Mouse (Mus musculus) bone marrow, adult 2 months (tissue): ENCODE data around the gene Xlr3a. TPM values are rescaled to one million over a fixed set of nuclear protein-coding genes. Genes with fewer than 3 reads are reported as not detected.
"Not testable (repeated sequence)": the region's sequence is repeated elsewhere in the genome, so short reads cannot be mapped to it uniquely, and the experiment has no call there.

Experiments used
- H3K27ac ChIP-seq: fragments of 200-500 bp; 2 replicates; pipeline ENCODE4 v1.5.1; 2012; ENCODE audit warnings: low read depth, mild to moderate bottlenecking, control low read depth, inconsistent platforms, low read length; ENCODE audit not compliant: control insufficient read depth, poor library complexity, insufficient read depth
- H3K4me1 ChIP-seq: fragments of 200-500 bp; 2 replicates; pipeline ENCODE4 v1.6.1; 2011; ENCODE audit warnings: low read length; ENCODE audit not compliant: control insufficient read depth, insufficient read depth
- H3K4me3 ChIP-seq: fragments of 200-500 bp; replicated peaks from 2 replicates; pipeline ENCODE3; 2011; ENCODE audit warnings: mild to moderate bottlenecking, low read depth, low read length, control low read depth; ENCODE audit not compliant: control insufficient read depth
- CTCF ChIP-seq: fragments of 200-500 bp; IDR thresholded peaks from 2 replicates; pipeline ENCODE4 v1.5.1; 2011; ENCODE audit warnings: low read length, control low read depth; ENCODE audit not compliant: control insufficient read depth, insufficient read depth
- POLR2A ChIP-seq: fragments of 200-500 bp; IDR thresholded peaks from 2 replicates; pipeline ENCODE4 v1.6.1; 2011; ENCODE audit warnings: low read depth, mild to moderate bottlenecking, control low read depth, low read length, borderline replicate concordance; ENCODE audit not compliant: control insufficient read depth
- WGBS: fragments of 180-500 bp; shearing (Covaris S2); methylation state at CpG from one replicate; pipeline ENCODE4 v1.1.7; 2018; 5-methylcytosine and 5-hydroxymethylcytosine counted together
- polyA plus RNA-seq: library from polyadenylated mRNA; stranded (reverse); fragments of >200 nt; gene quantifications from 2 replicates; pipeline ENCODE4 v1.2.4, GENCODE M21; 2011; ENCODE audit warnings: low replicate concordance; ENCODE audit not compliant: missing spikeins, insufficient read depth, insufficient read length

The Xlr3a gene
- polyA plus RNA-seq: 3.3 TPM in 1 of 2 replicates, not detected in the other

GRCm38 (mm10) chrX:73096941-73097508 is at the start of gene Xlr3a:
Gene Xlr3a, minus strand, starts transcription at chrX:73097095.
- 71% methylated on average over 13 of the region's 13 CpGs for WGBS
- not testable (repeated sequence) for H3K4me1 ChIP-seq, H3K27ac ChIP-seq, H3K4me3 ChIP-seq

- no CpG with 5 or more reads among the region's 7 CpGs for WGBS
- not testable (repeated sequence) for H3K4me1 ChIP-seq, H3K4me3 ChIP-seq, H3K27ac ChIP-seq
Measured at GRCm38 (mm10) chrX:73143218-73143618, 46.3 kb upstream of the Xlr3a start.

- WGBS: no CpG with 5 or more reads among the region's 12 CpGs
- H3K4me3 ChIP-seq, H3K4me1 ChIP-seq, H3K27ac ChIP-seq: not testable (repeated sequence)
Measured at GRCm38 (mm10) chrX:73122859-73123829, 26.2 kb upstream of the Xlr3a start.

- not testable (repeated sequence) for H3K4me3 ChIP-seq, H3K27ac ChIP-seq
- WGBS: no CpG with 5 or more reads among the region's 7 CpGs
Measured at GRCm38 (mm10) chrX:73116747-73117146, 19.9 kb upstream of the Xlr3a start, which contains the start of gene Gm14685. Gene Gm14685, plus strand, starts transcription at chrX:73117047.

GRCm38 (mm10) chrX:73082267-73083055 is 14.4 kb downstream of the Xlr3a start, which contains the start of gene Xlr4a:
Gene Xlr4a, minus strand, starts transcription at chrX:73082478.
- not testable (repeated sequence) for H3K27ac ChIP-seq, H3K4me1 ChIP-seq, H3K4me3 ChIP-seq
- WGBS: 31% methylated on average over 19 of the region's 19 CpGs

More at GRCm38 (mm10) chrX:73116747-73117146, 19.9 kb upstream of the Xlr3a start, which contains the start of gene Gm14685:
- not testable (repeated sequence) for H3K4me1 ChIP-seq

GRCm38 (mm10) chrX:73066765-73067312 is 30.1 kb downstream of the Xlr3a start:
- H3K27ac ChIP-seq, H3K4me3 ChIP-seq, H3K4me1 ChIP-seq: not testable (repeated sequence)
- WGBS: 100% methylated on average over 1 of the region's 5 CpGs

- Histone ChIP-seq H3K4me1 (no peaks in the 10 kb centered on the region), H3K4me3 (no peak within 1 kb of the TSS), H3K27ac (no peak within 1 kb of the TSS)
- WGBS: 24% methylated on average over 7 of the region's 7 CpGs
- TF ChIP-seq POLR2A (no peak), CTCF (no peak)
Measured at GRCm38 (mm10) chrX:73064415-73064793, 32.5 kb downstream of the Xlr3a start, which contains the start of gene Pnma3. Gene Pnma3, plus strand, starts transcription at chrX:73064787.

GRCm38 (mm10) chrX:73063512-73064414 is 33.1 kb downstream of the Xlr3a start:
- Histone ChIP-seq H3K4me1 (no peaks in the 10 kb centered on the region), H3K4me3 (no peak overlapping the region), H3K27ac (no peak overlapping the region)
- WGBS: 64% methylated on average over 24 of the region's 24 CpGs
- TF ChIP-seq POLR2A (no peak), CTCF (no peak)
